In the genomic region with DNA sequence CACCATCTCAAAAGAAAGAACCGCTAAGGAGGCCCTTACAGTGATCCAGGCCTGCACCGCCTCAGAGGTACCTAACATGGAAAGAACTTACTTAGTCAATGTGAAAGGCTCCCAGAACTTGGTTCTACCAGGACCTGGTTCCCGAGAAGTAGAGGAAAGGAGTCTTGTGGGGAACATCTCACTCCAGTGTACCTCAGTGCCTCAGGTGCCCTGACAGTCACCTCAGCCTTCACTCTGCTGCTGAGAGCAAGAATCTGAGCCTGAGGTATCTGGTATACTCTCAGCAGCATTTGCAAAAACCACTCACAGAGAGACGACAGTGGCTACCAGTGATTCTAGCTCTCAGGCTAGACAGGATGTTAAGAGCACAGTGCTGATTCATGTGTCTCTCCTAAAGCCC, we compare ENCODE assay signal across 32 mouse cellular contexts.
"Had no signal": no experiment of that assay in that cellular context is flagged by ENCODE, and none has a peak within 500 bp of the region (broad histone marks: within the 10 kb centered on the region; RNA-seq: fewer than 3 reads in every experiment).

No protein-coding gene starts in this region.

- H3K4me3 ChIP-seq: left cerebral cortex, adult 2 months; limb, embryonic 10.5 days; limb, embryonic 12.5 days; limb, embryonic 13.5 days; limb, embryonic 15.5 days; liver, embryonic 12.5 days; liver, embryonic 13.5 days; liver, embryonic 15.5 days; lung, embryonic 15.5 days; megakaryocyte, embryonic 14.5 days; midbrain, embryonic 10.5 days; midbrain, embryonic 12.5 days; midbrain, embryonic 13.5 days; midbrain, embryonic 15.5 days; myocyte; neural tube, embryonic 12.5 days had no signal

- H3K4me2 ChIP-seq: limb, embryonic 12.5 days; limb, embryonic 13.5 days; limb, embryonic 15.5 days; liver, embryonic 11.5 days; liver, embryonic 12.5 days; liver, embryonic 13.5 days; liver, embryonic 15.5 days; lung, embryonic 14.5 days; lung, embryonic 15.5 days; midbrain, embryonic 12.5 days; midbrain, embryonic 13.5 days; midbrain, embryonic 15.5 days; neural tube, embryonic 12.5 days had no signal

- H3K4me1 ChIP-seq: limb, embryonic 10.5 days; limb, embryonic 13.5 days; limb, embryonic 15.5 days; liver, embryonic 12.5 days; liver, embryonic 13.5 days; liver, embryonic 15.5 days; lung, embryonic 15.5 days; megakaryocyte, embryonic 14.5 days; midbrain, embryonic 10.5 days had no signal

- DNase-seq: left cerebral cortex, postnatal 4 days; liver; liver, embryonic 13.5 days; liver, postnatal 0 days; lung, adult 18-20 months; lung, adult 2 months; lung, embryonic 14.5 days; lung, postnatal 10 days; lung, postnatal 14 days; lung, postnatal 36 days; lung, postnatal 4 days; midbrain, embryonic 14.5 days had no signal

- H3K9ac ChIP-seq: limb, embryonic 12.5 days; limb, embryonic 13.5 days; limb, embryonic 15.5 days; liver, embryonic 12.5 days; liver, embryonic 13.5 days; liver, embryonic 14.5 days; liver, embryonic 15.5 days; liver, postnatal 0 days; lung, embryonic 14.5 days; lung, embryonic 15.5 days; midbrain, embryonic 12.5 days; midbrain, embryonic 13.5 days; midbrain, embryonic 15.5 days; neural tube, embryonic 12.5 days had no signal

- H3K27ac ChIP-seq: left cerebral cortex, adult 2 months; limb, embryonic 10.5 days; limb, embryonic 12.5 days; limb, embryonic 13.5 days; limb, embryonic 15.5 days; liver, embryonic 12.5 days; liver, embryonic 13.5 days; liver, embryonic 14.5 days; liver, embryonic 15.5 days; lung, embryonic 15.5 days; macrophage; midbrain, embryonic 10.5 days; midbrain, embryonic 12.5 days; midbrain, embryonic 13.5 days; midbrain, embryonic 15.5 days; neural tube, embryonic 12.5 days had no signal

- H3K27me3 ChIP-seq: lung, embryonic 15.5 days; midbrain, embryonic 13.5 days; midbrain, embryonic 15.5 days had no signal

- H3K36me3 ChIP-seq: limb, embryonic 10.5 days; limb, embryonic 12.5 days; limb, embryonic 13.5 days; limb, embryonic 15.5 days; liver, embryonic 12.5 days; liver, embryonic 13.5 days; liver, embryonic 15.5 days; lung, embryonic 15.5 days had no signal

- H3K9me3 ChIP-seq: limb, embryonic 10.5 days; limb, embryonic 12.5 days; limb, embryonic 13.5 days; limb, embryonic 15.5 days; liver, embryonic 12.5 days; liver, embryonic 13.5 days; liver, embryonic 15.5 days; lung, embryonic 15.5 days; megakaryocyte, embryonic 14.5 days; midbrain, embryonic 10.5 days; midbrain, embryonic 12.5 days; midbrain, embryonic 13.5 days; midbrain, embryonic 15.5 days; neural tube, embryonic 12.5 days had no signal

- ATAC-seq: liver, embryonic 12.5 days; liver, postnatal 0 days; lung, postnatal 0 days; midbrain, embryonic 13.5 days; midbrain, embryonic 15.5 days; midbrain, embryonic 16.5 days had no signal
